Mouse (Mus musculus) cerebellum, adult 18-20 months (tissue): ENCODE measurements around the gene Slc35e4.
"Not testable (repeated sequence)": the region's sequence is repeated elsewhere in the genome, so short reads cannot be mapped to it uniquely, and the experiment has no call there.

Source experiments
- DNase-seq, 2 experiments: peaks; one replicate each; pipeline ENCODE4 v3.0.0; 2021

Gene Slc35e4

GRCm38 (mm10) chr11:3913316-3914108, 952 bp downstream of the Slc35e4 start:
- DNase-seq, result peak; percentile 94 to 96

DNA sequence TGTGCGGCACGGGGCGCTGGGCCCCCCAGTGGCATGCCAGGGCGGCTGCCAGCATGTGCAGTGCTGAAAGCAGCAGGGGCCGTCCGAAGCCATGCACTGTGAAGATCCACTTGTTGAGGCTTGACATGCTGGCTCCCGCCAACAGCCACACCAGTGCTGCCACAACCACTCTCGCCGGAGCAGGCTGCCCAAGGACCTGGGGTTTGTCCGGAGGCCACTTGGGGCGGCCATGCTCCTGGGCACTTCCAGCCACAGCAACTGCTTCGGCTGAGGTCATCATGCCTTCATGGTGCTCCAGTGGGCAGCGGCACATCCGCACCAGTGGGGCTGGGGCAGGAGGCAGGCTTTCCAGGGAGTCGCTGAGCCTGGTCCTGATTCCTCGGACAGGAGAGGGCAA, 1.6 kb downstream of the Slc35e4 start:
- peak; percentile 47 to 58 for DNase-seq

- DNase-seq, result peak; percentile 54 to 59
These were observed 2.2 kb downstream of the Slc35e4 start for GRCm38 (mm10) chr11:3912100-3912874.

DNA sequence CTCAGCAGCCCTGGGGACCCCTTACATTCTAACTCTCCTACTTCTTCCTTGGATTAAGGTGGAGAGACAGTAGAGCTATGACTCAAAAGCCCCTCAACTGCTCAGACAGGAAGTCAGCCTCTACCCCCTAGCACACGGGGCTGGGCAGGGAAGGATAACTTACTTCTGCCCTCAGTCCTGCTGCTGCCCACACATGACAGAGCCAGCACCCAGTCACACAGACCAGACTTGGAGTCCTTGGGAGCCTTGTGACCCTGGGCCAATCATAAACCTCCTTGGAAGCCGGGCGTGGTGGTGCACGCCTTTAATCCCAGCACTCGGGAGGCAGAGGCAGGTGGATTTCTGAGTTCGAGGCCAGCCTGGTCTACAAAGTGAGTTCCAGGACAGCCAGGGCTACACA, 3.0 kb downstream of the Slc35e4 start:
- DNase-seq, result not testable (repeated sequence)

GRCm38 (mm10) chr11:3910513-3911310, 3.8 kb downstream of the Slc35e4 start:
- peak; percentile 52 to 60 for DNase-seq

DNA sequence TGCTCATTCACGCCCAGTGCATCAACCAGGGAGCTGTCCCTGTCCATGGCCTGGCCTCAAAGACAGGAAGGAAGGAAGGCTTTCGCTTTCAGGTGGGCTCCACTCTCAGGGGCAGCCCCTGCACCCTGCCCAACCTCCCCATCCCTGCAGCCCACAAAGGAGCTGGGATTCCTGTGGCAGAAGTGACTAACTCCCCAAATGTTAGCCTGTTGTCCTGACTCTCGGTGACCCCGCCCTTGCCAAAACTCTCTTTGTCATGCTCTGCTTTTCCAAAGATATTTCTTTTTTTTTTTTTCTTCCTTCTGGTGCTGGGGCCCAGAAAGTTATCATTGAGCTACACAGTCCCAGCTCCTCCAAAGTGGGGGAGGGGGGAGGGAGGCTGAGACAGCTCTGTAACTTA, 5.2 kb downstream of the Slc35e4 start:
- DNase-seq, result no peak

DNA sequence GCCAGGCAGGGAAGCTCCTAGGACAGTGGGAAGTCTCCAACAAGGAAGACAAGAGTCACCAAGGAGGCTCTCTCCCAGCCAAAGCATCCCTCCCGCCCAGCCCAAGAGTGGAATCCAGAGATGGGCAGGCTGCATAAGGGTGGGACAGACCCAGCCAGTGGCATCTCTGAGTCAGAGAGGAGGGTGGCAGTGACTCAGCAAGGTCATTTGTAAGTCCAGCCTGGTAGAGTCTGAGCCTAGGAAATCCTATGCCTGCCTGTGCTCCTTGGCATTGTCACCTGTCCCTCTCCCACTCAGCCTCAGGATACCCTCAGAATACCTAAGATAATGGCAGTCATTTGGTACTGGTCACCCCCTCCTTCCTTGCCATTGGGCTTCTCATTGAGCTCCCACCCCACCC, 9.0 kb downstream of the Slc35e4 start:
- DNase-seq, result no peak

- DNase-seq, result no peak
These were observed 9.8 kb downstream of the Slc35e4 start for GRCm38 (mm10) chr11:3904673-3905072.

DNA sequence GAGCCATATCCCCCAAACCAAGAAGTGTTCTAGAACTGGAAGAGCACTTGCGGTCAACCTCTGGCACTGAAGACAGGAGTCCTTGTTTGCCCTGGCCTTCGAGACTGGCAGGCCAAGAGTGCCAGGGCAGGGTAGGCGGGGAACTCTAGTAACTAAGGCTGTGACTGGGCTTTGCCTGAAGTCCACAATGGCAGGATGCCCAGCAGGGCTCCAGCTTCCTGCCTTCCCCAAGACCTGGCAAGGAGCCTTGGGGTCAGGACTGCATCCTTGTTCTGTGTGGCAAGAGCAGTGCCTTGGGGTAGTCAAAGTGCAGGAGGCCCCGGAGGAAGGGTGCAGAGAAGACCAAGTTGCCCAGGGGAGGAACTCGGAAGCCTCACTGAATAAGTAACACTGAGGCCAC, 11.4 kb downstream of the Slc35e4 start:
- DNase-seq, result peak; percentile 42 to 43

DNA sequence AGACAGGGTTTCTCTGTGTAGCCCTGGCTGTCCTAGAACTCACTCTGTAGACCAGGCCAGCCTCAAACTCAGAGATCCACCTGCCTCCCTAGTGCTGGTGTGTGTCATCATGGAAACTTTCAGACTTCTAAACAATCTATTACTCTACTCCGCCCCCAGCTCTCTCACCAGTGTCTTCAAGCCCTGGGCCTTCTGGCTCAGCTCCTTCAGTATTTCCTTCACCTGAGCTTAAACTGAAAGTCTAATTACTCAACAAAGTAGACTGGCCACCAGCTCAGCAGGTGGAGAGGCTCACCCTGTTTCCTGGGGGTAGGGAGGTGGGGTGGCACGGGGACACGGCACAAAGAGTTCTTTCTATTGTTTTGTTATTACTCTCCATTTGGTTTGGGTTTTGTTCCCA, 11.9 kb downstream of the Slc35e4 start:
- DNase-seq, result no peak

DNA sequence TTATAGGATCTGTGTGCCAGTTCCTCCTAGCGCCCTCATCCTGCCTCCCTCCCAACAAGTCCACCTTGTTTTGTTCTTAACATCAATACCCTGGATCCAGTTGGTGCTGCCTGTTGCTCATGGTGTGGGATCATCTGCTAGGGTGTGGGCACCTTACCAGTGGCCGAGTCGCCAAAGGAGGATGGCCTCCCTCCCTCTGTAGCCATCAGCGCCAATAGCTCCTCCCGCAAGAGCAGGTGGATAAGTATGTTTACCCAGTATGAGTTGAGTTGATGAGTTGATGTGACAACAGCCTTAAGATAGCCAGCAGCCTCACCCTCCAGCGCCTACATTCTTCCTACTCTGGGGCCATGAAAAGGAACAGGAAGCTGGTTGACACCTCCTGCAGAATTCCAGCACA, 14.2 kb downstream of the Slc35e4 start:
- no peak for DNase-seq

DNA sequence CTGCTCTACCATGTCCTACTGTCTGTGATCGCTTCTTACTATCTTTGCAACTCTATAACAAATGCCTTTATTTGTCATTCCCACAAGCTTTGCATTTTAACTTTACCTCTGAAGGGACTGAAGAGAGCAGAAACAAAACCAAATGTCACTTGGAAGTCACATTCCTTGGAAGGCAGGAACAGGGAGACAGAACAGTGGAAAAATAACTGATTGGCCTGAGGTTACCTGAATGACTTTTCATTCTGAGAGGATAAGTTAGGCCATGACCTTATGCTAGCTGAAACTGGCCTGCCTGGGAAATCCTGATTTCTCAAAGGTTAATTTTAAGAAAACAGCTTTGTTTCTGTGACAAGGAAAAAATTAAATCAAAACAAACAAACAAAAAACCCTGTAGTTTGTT, 18.5 kb downstream of the Slc35e4 start:
- no peak for DNase-seq

DNA sequence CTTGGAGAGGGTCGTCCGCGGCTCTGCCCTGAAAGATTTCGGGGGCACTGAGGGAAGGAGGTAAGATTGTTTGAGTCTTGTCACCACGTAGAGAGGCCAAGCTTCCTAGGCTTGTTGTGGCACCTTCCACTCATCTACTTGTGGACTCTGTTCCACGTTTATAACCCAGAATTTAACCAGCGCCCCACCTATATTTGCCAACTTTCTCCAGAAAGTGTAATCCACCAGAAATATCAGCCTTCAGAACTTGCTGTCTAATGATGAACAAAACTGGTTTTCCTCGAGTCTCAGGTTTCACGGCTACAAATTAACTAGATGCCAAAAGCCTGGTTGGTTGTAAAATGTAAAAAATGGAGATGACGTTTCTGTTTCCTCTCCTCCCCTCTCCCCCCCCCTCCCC, 19.0 kb downstream of the Slc35e4 start:
- no peak for DNase-seq

- peak; percentile 62 to 75 for DNase-seq
These were observed 19.8 kb downstream of the Slc35e4 start, which contains the start of the genes 4921536K21Rik and Dusp18 for GRCm38 (mm10) chr11:3894406-3895281. Gene 4921536K21Rik (minus strand): TSS chr11:3895098. Gene Dusp18 (plus strand): TSS chr11:3895240.

DNA sequence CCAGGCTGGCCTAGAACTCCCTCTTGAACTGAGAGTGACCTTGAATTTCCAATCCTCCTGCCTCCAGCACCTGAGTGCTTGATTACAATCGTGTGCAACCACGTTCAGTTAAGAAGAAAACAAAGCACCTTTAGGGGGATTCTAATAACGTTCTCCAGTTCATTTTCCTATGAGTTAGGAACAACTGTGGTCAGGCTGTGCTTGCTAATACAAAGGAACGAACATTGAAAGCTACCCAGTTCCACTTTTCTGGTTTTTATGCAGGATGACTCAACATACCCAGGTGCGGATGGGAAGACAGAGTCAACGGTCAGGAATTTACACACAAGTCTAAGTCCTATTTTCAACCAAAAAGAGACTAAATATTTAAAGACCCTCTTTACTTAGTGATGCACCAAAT, 20.5 kb downstream of the Slc35e4 start:
- no peak for DNase-seq

- DNase-seq, result peak in 1 of 2 experiments; percentile 39
These were observed 27.1 kb downstream of the Slc35e4 start for GRCm38 (mm10) chr11:3887331-3887730.

DNA sequence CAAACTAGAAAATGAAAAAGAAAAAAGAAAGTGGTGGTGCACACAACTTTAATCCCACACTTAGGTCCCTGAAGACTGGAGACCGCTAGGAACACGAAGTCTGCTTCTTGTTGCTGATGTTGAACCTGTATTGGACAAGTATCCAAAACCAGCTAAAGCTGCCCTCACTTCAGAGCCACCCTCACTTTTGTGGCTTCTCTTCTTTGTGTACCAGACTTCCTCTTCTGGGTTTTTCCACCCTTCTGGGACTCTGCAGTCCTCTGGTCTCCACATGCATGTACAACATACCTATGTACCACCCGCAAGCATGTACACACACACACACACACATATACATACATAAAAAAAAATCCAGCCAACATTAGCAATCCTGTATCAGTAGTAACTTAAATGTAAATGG, 30.8 kb downstream of the Slc35e4 start:
- no peak for DNase-seq

DNA sequence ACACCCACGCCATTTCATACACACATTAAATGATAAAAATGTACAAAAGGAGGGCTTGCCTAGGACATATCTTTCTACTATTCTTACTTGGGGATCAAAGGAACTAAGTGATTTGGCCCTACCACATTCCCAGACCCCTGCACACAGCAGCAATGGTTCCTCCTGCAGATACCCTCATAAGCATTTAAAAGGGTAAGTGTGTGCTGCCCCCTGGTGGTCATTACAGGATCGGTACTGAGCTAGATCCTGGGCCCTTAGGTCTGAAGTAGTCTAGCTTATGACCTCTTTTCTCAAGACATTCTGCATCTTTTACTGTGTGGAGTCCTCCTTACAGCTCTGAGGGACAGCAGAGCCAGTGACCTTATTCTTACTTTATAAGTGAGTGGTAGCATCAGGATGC, 34.6 kb downstream of the Slc35e4 start:
- DNase-seq, result peak; percentile 83 to 89

DNA sequence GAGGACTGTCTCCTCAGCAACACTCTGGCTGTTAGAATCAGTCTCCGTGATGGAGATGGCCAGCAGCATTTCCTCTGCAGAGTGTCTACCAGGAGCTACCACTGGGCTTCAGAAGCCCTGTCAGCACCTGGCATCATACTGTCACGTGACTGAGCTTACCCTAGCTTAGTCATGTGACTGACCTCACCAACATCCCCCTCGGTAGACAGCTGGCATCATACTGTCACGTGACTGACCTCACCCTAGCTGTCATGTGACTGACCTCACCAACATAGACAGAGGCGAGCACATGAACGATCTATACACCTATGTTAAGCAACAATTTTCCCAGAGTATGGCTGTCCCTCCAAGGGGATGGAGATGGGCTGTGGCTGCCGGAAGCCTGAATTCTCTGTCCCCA, 35.8 kb downstream of the Slc35e4 start:
- DNase-seq, result no peak

DNA sequence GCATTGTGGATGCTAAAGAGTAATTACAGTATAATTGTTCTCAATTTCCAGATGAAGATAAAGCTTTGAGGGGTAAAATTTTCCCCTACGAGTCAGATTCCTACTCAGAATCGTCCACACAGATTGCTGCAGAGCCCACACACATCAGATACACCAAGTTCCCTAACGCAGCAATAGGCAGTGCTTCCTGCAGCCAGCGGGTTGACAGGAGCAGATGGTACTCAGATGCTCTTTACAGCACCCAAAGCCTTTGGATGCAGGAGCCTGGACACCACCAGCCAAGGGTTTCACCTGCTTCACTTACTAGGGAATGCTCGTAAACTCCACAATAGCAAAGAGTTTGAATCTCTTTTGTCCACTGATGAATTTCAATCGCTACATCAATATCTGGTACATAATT, 38.0 kb downstream of the Slc35e4 start:
- peak; percentile 60 to 72 for DNase-seq

GRCm38 (mm10) chr11:3864343-3864742, 50.1 kb downstream of the Slc35e4 start:
- DNase-seq, result no peak

GRCm38 (mm10) chr11:3863454-3864112, 50.9 kb downstream of the Slc35e4 start, which contains the start of gene Osbp2:
Gene Osbp2 (minus strand): TSS chr11:3863903.
- DNase-seq, result peak; percentile 91
